Mouse (Mus musculus) hindbrain, embryonic 13.5 days (tissue): ENCODE measurements at regions not wholly inside any gene's neighbourhood (a gene's known extent, or its start where the extent isn't known, plus 50 kb on each side); places are given as distances from the start of the nearest gene placed in this dataset.

Experiments used
- ATAC-seq: fragments of 200-750 bp; cut with Nextera tagmentation; 2 replicates; pipeline ENCODE4 v1.8.0; 2017; ENCODE audit warnings: moderate TSS enrichment; ENCODE audit not compliant: low FRiP score
- H3K27ac ChIP-seq: fragments of 300-500 bp; sonication (generic); 2 replicates; pipeline ENCODE4 v1.5.1; 2015; ENCODE audit warnings: inconsistent platforms, mild to moderate bottlenecking, moderate library complexity
- H3K27me3 ChIP-seq: fragments of 300-500 bp; sonication (generic); 2 replicates; pipeline ENCODE4 v1.6.1; 2015; ENCODE audit warnings: mild to moderate bottlenecking, inconsistent platforms
- H3K36me3 ChIP-seq: fragments of 300-500 bp; sonication (generic); 2 replicates; pipeline ENCODE4 v1.6.1; 2015; ENCODE audit warnings: mild to moderate bottlenecking, inconsistent platforms
- H3K4me1 ChIP-seq: fragments of 300-500 bp; sonication (generic); replicated peaks from 2 replicates; pipeline ENCODE4 v1.6.1; 2015; ENCODE audit warnings: inconsistent platforms
- H3K4me2 ChIP-seq: fragments of 300-500 bp; sonication (generic); 2 replicates; pipeline ENCODE4 v1.6.1; 2015; ENCODE audit warnings: inconsistent platforms, mild to moderate bottlenecking, moderate library complexity
- H3K4me3 ChIP-seq: fragments of 300-500 bp; sonication (generic); 2 replicates; pipeline ENCODE4 v1.5.1; 2015; ENCODE audit warnings: mild to moderate bottlenecking, inconsistent platforms
- H3K9ac ChIP-seq: fragments of 300-500 bp; sonication (generic); 2 replicates; pipeline ENCODE4 v1.6.1; 2015; ENCODE audit warnings: mild to moderate bottlenecking, inconsistent platforms
- H3K9me3 ChIP-seq: fragments of 300-500 bp; sonication (generic); 2 replicates; pipeline ENCODE4 v1.6.1; 2016; ENCODE audit warnings: inconsistent platforms
- WGBS: fragments of 180-500 bp; shearing (Covaris S2); methylation state at CpG from one replicate; pipeline ENCODE4 v1.1.7; 2015; 5-methylcytosine and 5-hydroxymethylcytosine counted together

- Histone ChIP-seq H3K9me3 (no peaks in the 10 kb centered on the region), H3K4me3 (no peak overlapping the region), H3K4me1 (no peaks in the 10 kb centered on the region), H3K9ac (no peak overlapping the region), H3K27ac (no peak overlapping the region), H3K27me3 (no peaks in the 10 kb centered on the region), H3K4me2 (no peak overlapping the region), H3K36me3 (no peaks in the 10 kb centered on the region)
- ATAC-seq: no peak
- WGBS: 76% methylated on average over 4 of the region's 4 CpGs
These were observed 54.4 kb upstream of the Vldlr start for GRCm38 (mm10) chr19:27161933-27162332.
